ENCODE assay signal across 24 mouse cellular contexts in the genomic region with DNA sequence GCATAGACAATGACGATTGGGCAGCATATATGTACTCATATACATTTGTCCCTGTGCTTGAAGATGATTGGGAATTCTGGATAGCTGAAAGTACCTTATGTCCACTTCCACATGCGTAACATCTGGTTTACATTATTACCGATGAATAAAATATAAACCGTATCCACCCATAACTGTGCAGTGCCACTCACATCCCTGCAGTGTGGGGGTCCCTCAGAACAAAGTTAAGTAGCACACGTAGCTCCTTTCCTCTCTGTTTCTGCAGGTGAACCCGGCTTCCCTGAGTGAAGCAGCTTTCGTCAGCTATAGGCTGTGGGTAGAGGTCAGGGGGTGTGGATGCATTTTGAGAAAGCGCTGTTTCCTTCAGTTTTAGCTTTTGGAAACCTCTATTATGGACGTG.
"Had no signal": no experiment of that assay in that cellular context is flagged by ENCODE, and none has a peak within 500 bp of the region (broad histone marks: within the 10 kb centered on the region; RNA-seq: fewer than 3 reads in every experiment).

No protein-coding gene starts in this region.

- H3K9me3 ChIP-seq: heart, embryonic 10.5 days; hindbrain, embryonic 12.5 days; intestine, embryonic 15.5 days; kidney, embryonic 15.5 days; limb, embryonic 15.5 days; liver, embryonic 12.5 days had no signal

- ATAC-seq: hindbrain, embryonic 16.5 days; inflammation-experienced regulatory T-cells, adult 6 months; intestine, embryonic 15.5 days; intestine, postnatal 0 days; liver, embryonic 12.5 days had no signal

- H3K9ac ChIP-seq: heart, embryonic 12.5 days; hindbrain, embryonic 12.5 days; hindbrain, embryonic 14.5 days; intestine, embryonic 15.5 days; kidney, embryonic 15.5 days; limb, embryonic 15.5 days; liver, embryonic 12.5 days; liver, embryonic 14.5 days had no signal

- H3K36me3 ChIP-seq: hindbrain, embryonic 10.5 days; hindbrain, embryonic 12.5 days; intestine, embryonic 15.5 days; limb, embryonic 15.5 days; liver, embryonic 12.5 days had no signal

- H3K4me1 ChIP-seq: hindbrain, embryonic 10.5 days; hindbrain, embryonic 12.5 days; intestine, embryonic 15.5 days; kidney, embryonic 15.5 days; liver, embryonic 12.5 days had no signal

- H3K27ac ChIP-seq: heart, adult 2 months; heart, embryonic 10.5 days; hindbrain, embryonic 10.5 days; hindbrain, embryonic 12.5 days; hindbrain, embryonic 14.5 days; intestine, embryonic 15.5 days; kidney, embryonic 15.5 days; kidney, postnatal 0 days; left cerebral cortex, adult 2 months; limb, embryonic 15.5 days; liver, embryonic 12.5 days; liver, embryonic 14.5 days had no signal

- H3K27me3 ChIP-seq: heart, embryonic 12.5 days; hindbrain, embryonic 12.5 days; intestine, embryonic 15.5 days; kidney, embryonic 15.5 days; limb, embryonic 15.5 days; liver, embryonic 12.5 days had no signal

- H3K4me2 ChIP-seq: heart, embryonic 12.5 days; hindbrain, embryonic 12.5 days; hindbrain, embryonic 14.5 days; intestine, embryonic 15.5 days; kidney, embryonic 15.5 days; limb, embryonic 15.5 days; liver, embryonic 12.5 days had no signal

- H3K4me3 ChIP-seq: heart, adult 2 months; heart, embryonic 10.5 days; heart, embryonic 12.5 days; hindbrain, embryonic 10.5 days; hindbrain, embryonic 12.5 days; intestine, embryonic 15.5 days; kidney, embryonic 15.5 days; left cerebral cortex, adult 2 months; limb, embryonic 15.5 days; liver, embryonic 12.5 days had no signal

- DNase-seq: gastrocnemius, postnatal 14 days; heart, adult 2 months; heart, postnatal 10 days; heart, postnatal 4 days; kidney, adult 2 months; kidney, adult 9 months; kidney, postnatal 14 days; kidney, postnatal 36 days; layer of hippocampus, adult 9-11 months had no signal
